Mouse (Mus musculus) lung, postnatal 0 days (tissue): ENCODE results near the gene Pakap.

ENCODE experiments used
- CTCF ChIP-seq: IDR thresholded peaks from 2 replicates; pipeline ENCODE4 v1.5.1; 2016; ENCODE audit warnings: antibody characterized with exemption, mild to moderate bottlenecking
- EP300 ChIP-seq: IDR thresholded peaks from 2 replicates; pipeline ENCODE4 v1.6.1; 2016; ENCODE audit warnings: antibody characterized with exemption, mild to moderate bottlenecking, control low read depth

DNA sequence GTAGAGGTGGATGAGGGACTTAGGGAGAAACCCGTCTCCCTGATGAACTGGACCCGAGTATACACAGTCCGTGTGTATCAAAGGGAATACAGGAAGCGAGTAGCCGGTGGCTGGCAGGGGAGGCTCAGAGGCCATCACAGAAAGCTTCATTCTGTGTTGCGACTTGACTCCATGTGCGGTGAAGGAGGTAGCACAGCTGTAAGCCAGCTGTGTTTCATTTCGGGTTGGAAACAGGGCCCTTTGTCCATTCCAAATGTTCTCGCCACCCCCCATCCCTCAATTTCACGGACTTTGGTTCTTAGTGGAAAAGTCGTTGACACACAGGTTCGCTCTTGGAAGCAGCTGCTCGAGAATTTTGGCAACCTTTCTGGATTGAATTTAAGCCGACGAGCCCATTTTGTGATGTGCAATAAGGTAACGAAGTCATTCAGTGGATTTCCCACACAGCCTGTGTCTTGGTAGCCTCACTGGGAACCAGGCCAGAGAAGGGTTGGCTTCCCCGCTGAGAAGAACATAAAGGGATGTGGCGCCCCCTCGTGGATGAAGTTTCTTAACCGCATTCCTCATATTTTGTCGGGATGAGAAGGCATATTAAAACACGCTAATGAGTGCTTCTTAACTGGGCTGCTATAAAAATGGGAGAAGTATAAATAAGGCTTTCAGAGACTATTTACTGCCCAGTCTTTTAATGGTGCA lies 39.4 kb downstream of the Pakap start:
- peak; percentile 89 for TF ChIP-seq CTCF
- 0 out of 2 replicates have a peak, but pooled peaks have one; percentile 12 for TF ChIP-seq EP300
